Mouse (Mus musculus) megakaryocyte, embryonic 14.5 days (primary cell): Measurements from ENCODE around the gene Clec1b.

Experiments
- FLI1 ChIP-seq: IDR thresholded peaks from 2 replicates; pipeline ENCODE4 v1.6.1; 2012; ENCODE audit warnings: low read length, inconsistent platforms, mixed read lengths
- GATA1 ChIP-seq: IDR thresholded peaks from 3 replicates; pipeline ENCODE4 v1.6.1; 2012; ENCODE audit warnings: mixed read lengths, low read length, inconsistent platforms, borderline replicate concordance

- TF ChIP-seq GATA1 (0 out of 3 replicates have a peak, but pooled peaks have one; percentile 52), FLI1 (peak; percentile 89)
Measured at GRCm38 (mm10) chr6:129425812-129426211, 28.7 kb downstream of the Clec1b start.
